Mouse (Mus musculus) small intestine, adult 2 months (tissue): Measurements from ENCODE around the gene Hoxa9.

Source experiments
- CTCF ChIP-seq: fragments of 200-500 bp; IDR thresholded peaks from 2 replicates; pipeline ENCODE4 v1.5.1; 2012; ENCODE audit warnings: low read depth, mild to moderate bottlenecking, control low read depth, inconsistent platforms, low read length, moderate library complexity, mixed read lengths; ENCODE audit not compliant: insufficient replicate concordance, insufficient read length; ENCODE audit errors: extremely low read depth
- POLR2A ChIP-seq: fragments of 200-500 bp; IDR thresholded peaks from 2 replicates; pipeline ENCODE4 v1.6.1; 2012; ENCODE audit warnings: low read depth, mild to moderate bottlenecking, control low read depth, inconsistent platforms, low read length, moderate library complexity

GRCm38 (mm10) chr6:52233546-52234427, 2.9 kb upstream of the Hoxa9 start:
- TF ChIP-seq POLR2A (no peak), CTCF (no peak)
